Mouse (Mus musculus) brown adipose tissue, adult 24 weeks (tissue): ENCODE measurements at regions not wholly inside any gene's neighbourhood (a gene's known extent, or its start where the extent isn't known, plus 50 kb on each side); places are given as distances from the start of the nearest gene placed in this dataset.

Experiments used
- H3K27ac ChIP-seq: fragments of 200-500 bp; replicated peaks from 2 replicates; pipeline ENCODE4 v1.5.1; 2012; ENCODE audit warnings: low read depth, mild to moderate bottlenecking, low read length
- H3K4me1 ChIP-seq: fragments of 200-500 bp; 2 replicates; pipeline ENCODE4 v1.6.1; 2012; ENCODE audit warnings: low read length, mixed read lengths; ENCODE audit not compliant: control insufficient read depth, insufficient read depth, insufficient read length
- H3K4me3 ChIP-seq: fragments of 200-500 bp; 2 replicates; pipeline ENCODE4 v1.5.1; 2012; ENCODE audit warnings: low read depth, mild to moderate bottlenecking, low read length, moderate library complexity; ENCODE audit not compliant: insufficient read depth

DNA sequence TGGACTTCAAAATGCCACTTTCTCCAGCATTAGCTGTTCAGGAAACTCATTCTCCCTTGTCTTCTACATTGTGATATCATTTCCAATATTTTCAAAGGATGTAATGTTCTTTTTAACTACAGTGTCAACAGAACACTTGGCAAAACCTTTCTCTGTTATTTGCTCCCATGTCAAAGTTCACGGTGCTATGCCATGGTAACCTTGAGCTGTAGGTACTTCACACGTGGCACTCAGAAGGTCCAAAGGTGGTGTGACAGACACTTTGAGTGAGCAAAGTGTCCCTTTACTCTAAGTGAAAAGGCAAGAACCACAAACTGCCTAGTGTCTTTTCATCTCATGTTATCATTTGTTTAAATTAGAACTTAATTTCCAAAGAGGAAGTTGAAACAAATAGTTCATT, 53.3 kb upstream of the Tram2 start:
- Histone ChIP-seq H3K4me1 (no peaks in the 10 kb centered on the region), H3K4me3 (no peak overlapping the region), H3K27ac (no peak overlapping the region)

DNA sequence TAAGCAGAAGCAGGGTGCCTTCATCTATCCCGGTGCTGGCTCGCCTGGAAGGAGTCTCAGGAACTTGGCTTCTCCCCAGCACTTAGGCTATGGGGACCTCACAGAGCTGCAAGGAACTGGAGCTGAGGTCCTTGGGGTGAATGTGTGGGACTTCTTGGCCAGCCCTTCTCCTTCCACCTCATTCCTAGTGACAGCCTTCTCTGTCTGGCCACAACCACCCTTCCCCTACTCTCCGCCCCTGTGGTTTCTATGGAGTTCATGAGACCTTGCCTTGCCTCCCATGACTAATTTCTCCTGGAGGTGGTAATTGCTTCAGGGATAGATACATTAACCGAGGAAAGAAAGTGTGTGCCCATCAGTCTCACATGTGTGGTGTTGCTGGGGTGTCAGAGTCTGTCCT, 67.9 kb upstream of the Tram2 start:
- H3K4me1 ChIP-seq = no peaks in the 10 kb centered on the region
- H3K27ac ChIP-seq = no peak overlapping the region
- H3K4me3 ChIP-seq = no peak overlapping the region

DNA sequence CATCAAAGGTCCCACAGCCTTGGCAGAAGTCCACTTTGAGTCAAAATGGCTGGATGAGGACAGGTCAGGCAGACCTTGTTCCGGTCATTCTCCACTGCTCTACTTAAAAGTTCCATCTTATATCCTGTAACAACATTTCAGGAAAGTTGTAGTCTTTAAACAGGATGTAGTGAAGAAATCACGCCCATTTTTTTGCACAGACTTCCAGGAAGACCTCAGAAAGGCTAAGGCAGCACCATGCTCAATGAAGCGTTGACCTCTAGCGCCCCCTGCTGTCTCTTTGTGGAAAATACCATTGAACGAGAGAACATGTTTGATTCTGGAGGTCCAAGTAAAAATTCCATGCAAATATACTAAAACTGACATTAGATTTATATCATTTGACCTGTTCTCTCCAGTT, 56.6 kb upstream of the Tmem14a start:
- Histone ChIP-seq H3K27ac (no peak overlapping the region), H3K4me1 (no peaks in the 10 kb centered on the region), H3K4me3 (no peak overlapping the region)

DNA sequence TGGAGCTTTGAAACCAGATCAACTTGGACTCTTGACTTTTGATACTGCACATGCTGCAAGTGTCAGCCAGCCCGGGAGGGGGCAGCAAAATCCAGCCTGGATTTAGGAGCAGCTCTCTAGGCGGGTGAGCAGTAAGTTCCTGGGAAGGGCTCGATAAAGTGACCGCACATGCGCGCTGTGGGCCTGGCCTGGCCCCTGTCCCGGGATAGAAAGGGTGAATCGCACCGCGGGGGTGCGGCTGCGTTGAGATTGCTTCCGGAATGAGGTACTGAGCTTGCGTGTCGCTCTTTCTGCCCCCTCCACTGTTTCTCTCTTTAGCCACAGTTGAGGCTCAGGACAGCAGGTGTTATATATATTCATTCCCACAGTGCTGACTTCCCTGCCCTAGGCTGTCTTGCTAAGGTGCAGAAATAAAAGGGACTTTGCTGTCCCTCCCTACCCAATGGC, 52.1 kb upstream of the Tmem14a start:
- H3K4me1 ChIP-seq = no peaks in the 10 kb centered on the region
- H3K4me3 ChIP-seq = peak overlapping the region; percentile 63
- no peak overlapping the region for H3K27ac ChIP-seq

DNA sequence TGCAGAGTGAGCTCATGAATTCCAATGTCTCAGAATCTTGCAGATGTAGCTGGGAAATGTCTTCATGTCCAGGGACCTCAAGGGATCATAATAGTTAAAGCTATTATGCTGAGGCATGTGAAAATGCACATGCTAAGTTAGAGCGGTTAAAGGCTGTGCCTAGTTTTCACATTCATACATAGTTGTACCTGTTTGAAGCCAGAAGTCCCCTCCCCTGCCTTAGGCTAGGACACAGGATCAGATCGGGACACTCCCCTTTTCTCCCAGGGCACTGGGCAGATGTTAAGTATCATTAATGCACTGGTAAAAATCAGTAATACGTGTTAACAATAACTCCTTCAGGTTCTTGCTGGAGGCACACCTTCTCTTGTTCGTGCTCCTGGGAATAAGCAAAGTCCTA, 51.6 kb upstream of the Tmem14a start:
- Histone ChIP-seq H3K4me1 (no peaks in the 10 kb centered on the region), H3K4me3 (peak overlapping the region; percentile 63), H3K27ac (no peak overlapping the region)
